Mouse (Mus musculus) frontal cortex, postnatal 14 days (tissue): ENCODE results near the gene Dlgap5.
"Not testable (repeated sequence)": the region's sequence is repeated elsewhere in the genome, so short reads cannot be mapped to it uniquely, and the experiment has no call there.

ENCODE experiments used
- DNase-seq, 2 experiments: peaks; one replicate each; pipeline ENCODE4 v3.0.0; 2022; ENCODE audit warnings: low spot score in 2 of 2

Dlgap5 gene

DNA sequence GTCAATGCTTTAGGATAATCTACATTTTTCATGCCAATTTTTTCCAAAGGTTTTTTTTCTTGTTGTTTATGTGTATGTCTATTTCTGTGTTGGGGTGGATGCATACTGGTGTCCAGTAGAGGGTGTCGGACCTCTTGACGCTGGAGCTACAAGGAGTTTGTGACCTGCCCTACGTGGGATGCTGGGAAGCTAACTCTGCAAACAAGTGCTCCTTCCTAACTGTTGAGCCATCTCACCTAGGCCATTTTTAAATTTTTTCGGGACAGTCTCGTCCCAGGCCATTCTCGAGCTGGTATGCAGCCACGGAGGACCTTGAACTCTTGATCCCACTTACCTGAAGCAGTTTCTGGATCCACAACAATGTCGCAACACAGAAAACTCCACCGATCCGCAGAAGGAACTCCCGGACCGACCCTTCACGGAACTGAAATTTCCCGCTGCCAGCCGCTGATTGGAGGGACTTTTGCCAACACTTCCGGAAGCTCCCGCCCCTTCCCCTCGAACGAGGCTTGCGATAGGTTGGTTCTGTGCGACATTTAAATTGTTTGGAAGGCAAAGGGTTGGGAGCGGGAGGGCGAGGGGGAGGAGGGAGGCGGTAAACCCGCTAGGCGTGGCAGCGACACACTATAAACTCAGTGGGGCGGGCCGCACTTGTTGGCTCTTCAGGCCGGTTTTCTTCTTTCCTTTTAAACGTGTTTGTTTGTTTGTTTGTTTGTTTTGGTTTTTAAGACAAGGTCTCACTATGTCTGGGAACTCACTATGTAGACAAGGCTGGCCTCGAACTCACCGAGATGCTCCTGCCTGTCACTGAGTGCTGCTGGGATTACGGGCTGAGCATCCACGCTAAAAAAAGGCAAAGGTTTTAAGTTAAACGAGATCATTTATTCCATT lies at the start of gene Dlgap5:
Gene Dlgap5, minus strand, starts transcription at position 633 of the 891 bp plus-strand sequence.
- peak; percentile 81 to 88 for DNase-seq

DNA sequence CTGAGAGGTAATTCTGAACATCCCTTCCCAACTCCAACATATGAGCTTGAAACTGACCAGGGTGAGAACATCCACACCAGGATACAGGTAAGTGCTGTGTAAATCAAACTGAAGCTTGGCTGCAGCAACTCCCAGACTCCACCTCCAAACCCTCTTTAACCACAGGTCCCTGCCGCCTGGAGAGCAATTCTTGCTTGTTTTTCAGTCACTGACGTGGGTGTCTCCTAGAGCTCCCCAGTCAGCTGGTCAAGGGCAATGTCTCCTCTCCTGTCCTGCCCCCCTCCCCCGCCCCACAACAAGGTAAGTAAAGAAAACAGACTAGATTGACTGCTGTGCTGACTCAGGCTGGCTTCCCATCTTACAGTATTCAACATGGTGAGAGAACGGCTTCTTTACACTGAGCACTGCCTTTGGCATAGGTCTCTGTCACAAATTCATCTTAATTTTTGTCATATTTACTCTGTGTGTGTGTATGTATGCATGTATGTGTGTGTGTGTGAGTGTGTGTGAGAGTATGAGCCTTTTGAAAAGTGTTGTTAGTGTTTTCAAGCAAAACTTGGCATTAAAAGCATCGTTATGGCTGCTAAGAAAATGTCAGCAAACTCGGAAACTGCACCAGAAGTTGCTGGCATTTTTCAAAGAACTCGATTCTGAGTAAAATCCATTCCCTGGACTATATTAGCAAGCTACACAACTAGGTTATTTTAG lies 47.4 kb upstream of the Dlgap5 start:
- no peak for DNase-seq

DNA sequence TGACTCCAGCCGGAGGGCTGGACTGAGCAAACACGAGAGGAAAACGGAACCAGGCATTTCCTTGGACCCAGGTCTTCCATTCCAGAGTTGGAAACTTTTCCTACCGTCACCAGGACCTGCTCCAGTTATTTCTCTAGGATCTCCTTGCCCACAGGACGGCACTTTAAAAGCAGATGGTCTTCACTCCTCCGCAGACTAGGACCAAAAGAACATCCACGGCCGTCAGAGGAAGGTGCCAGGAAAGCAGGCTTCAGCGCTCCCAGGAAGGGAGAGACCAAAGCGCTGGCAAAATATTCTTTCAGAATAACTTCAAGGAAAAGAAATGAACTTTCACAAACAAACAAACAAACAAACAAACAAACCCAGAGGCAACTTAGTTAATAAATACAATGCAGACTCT lies 46.2 kb upstream of the Dlgap5 start:
- no peak for DNase-seq

DNA sequence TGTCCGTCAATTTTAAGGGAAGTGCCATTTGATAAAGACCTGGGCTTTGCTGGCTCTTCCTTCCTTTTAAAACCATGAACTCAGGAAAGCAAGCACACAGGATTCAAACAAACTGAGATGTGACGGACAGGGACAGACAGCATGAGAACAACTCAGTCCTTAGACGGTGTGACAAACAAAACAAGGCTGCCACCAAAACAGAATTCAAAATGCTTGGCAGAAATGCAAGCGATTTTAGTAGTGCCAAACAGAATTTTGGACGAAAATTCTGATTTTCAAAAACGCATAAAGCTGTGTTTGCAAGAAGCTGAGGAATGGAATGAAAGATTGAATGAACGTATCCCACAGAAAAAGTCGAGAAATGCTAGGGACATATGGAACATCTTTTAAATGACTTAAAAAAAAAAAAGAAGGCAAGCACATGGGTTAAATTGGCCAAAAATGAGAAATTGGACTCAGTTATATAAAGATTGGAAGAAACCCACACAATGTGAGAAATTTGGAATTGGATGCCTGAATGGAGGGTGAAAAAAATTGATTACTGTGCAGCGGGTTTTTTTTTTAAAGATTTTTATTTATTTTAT lies 44.8 kb upstream of the Dlgap5 start:
- DNase-seq, result no peak

DNA sequence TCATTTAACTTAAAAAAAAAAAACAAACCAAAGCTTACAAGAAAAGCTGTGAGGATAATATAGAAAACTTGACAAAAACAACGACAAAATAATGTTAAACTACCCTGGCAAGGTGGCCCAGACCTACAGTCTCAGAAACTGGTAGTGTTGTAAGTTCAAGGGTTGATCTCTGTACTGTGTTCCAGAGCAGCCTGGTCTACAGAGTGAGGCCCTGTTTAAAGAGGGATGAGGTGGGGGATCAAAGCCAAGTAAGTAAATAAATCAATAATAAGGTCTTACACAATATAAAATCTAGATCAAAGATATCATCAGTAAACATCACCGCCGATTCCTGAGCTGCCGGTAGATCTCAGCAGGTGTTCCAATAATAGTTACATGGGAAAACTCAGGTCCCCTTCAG lies 44.2 kb upstream of the Dlgap5 start:
- DNase-seq, result no peak

DNA sequence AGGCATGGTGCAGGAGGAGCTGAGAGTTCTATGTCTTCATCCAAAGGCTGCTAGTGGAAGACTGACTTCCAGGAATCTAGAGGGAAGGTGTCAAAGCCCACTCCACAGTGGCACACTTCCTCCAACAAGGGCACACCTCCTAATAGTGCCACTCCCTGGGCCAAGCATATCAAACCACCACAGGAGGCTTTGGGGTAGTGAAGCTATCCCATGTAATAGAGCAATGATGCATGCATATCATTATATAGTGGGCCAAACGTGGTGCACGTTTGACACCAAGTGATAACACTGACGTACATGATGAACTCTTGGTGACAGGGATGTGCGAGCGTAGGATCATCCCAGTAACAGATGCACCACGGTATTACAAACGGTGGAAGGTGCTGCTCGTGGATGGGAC lies 43.8 kb upstream of the Dlgap5 start:
- no peak for DNase-seq

DNA sequence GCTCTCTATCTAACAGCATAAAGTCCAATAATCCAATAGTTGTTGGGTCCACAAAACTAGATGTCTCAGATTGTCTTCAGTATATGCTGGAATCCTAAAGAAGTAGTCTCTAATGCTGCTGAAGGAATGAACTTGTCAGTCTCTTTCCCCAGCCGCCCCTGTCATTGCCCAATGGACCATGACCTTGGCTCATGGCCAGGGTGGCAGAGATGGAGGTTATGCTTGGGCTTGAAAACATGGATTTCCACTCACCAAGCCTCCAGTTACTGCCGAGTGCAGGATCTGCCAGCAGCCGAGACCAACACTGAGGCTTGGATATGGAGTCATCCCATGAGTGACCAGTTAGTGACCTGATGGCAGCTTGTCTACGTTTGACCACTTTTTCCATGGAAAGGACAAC lies 41.3 kb upstream of the Dlgap5 start:
- no peak for DNase-seq

DNA sequence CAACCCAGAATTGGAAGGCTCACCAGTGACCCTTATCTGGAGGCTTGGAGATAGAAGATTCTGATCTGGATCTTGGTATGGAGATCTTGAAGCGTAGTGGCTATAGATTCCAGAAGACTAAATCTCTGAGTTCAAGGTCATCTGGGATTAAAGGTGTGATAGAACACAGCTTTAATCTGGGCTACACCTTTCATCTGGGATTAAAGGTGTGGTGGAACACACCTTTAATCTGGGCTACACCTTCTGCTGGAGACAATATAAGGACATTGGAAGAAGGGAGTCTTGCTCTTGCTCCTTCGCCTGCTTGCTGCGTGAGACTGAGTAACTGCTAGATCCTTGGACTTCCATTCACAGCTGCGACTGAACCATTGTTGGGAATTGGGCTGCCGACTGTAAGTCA lies 31.9 kb upstream of the Dlgap5 start, which contains the start of gene Fbxo34:
Gene Fbxo34, plus strand, starts transcription at position 301 of the 400 bp plus-strand sequence.
- DNase-seq, result not testable (repeated sequence)

DNA sequence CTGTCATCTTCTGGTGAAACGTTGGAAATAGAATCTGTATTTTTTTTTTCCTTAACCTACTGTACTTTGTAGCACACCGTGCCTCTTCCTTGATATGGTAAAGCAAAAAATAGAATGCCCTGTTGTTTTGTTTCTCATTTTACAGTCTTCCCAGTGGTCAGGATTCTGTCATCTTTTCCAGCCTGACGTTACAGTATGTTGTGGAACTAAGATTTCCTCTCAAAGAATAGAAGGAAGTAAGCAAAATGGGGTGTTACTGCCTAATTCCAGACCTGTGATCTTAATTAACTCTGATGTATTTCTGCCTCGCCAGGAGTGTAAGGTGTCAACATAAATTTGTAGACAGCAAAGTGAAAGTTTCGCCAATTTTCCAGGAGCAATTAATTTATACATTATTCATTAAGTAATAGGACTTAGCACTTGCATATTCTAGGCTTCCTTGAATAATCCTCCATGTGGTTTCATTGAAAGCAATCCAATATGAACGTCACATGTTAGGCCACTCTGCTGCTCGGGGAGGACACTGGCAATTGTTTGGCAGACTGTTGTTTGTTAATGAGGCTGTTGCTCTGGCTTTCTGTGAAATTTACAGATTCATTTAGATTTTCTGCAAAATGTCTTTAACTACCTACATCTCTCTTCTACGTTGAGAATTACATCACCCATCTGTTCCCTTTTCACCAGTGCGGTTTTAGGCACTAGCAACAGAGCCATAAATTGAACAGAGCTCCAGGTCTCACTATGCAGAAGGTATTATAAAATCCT lies 27.3 kb upstream of the Dlgap5 start:
- no peak for DNase-seq

DNA sequence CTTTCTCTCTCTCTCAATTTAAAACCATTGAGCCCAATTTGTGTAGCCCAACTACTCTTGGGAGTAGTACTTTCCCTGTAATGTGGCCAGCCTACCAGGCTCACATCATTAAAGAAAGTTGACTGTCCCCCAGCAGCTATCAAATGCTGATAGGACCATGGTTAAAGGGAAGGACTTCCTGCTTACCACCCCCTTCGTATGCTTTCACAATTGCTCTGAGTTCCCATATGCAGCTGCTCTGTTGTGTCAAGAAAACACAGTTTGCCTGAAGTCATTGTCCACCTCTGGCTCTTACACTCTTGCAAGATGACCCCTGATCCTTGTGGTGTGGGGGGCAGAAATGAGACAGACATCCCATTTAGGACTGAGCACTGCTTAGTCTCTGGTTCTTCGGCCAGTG lies 26.7 kb upstream of the Dlgap5 start:
- DNase-seq, result no peak

DNA sequence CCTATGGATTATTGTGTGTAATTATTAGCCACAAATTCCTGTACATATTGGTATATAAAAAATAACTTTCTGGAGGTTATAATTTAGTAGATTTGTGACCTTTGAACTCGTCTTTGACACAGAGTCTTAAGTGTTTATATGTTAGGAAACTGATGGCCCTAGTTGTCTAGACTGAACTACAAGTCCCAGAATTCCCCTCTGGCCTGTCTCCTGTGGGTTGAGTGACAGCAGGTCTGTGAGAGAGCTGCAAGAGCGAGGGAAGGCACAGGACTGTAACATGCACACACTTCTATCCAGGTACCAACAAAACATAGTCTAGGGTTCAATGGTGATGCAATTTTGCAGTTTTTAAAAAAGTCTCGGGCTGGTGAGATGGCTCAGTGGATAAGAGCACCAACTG lies 20.7 kb upstream of the Dlgap5 start:
- DNase-seq, result no peak

DNA sequence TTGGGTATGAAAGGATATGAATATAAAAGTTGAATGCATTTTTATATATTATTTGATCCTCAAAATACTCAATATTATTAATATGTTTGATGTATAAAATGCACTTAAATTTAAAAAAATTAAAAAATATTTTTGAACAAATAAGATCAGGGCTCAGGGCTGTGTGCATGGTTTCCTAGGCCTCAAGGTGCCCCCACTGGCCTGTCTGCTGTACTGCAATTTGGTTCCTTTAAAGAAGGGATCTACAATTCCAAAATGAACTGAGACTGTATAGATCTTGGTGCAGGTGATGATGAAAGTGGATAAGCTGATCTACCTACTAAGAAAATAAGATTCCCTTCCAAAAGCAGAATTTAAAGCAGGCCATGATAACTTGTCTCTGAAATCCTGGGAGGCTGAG lies 14.8 kb upstream of the Dlgap5 start:
- no peak for DNase-seq

DNA sequence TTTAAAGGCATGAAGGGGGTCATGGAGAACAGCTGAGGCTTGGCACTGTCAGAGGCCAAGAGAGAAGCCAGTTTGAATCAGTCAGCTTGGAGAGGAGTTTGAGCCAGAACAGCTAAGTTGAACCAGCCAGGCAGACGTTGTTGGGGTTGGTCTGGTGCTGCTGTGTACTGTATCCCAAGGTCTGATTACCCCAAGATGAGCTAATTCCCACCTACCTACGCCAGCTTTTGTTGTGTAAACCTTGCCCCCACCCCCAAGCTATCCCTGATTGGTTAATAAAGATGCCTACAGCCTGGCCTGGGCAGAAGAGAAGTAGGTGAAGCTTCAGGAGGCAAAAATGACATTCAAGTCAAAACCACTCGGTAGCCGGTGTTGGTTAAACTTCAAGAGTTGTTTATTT lies 4.3 kb upstream of the Dlgap5 start:
- DNase-seq, result no peak

DNA sequence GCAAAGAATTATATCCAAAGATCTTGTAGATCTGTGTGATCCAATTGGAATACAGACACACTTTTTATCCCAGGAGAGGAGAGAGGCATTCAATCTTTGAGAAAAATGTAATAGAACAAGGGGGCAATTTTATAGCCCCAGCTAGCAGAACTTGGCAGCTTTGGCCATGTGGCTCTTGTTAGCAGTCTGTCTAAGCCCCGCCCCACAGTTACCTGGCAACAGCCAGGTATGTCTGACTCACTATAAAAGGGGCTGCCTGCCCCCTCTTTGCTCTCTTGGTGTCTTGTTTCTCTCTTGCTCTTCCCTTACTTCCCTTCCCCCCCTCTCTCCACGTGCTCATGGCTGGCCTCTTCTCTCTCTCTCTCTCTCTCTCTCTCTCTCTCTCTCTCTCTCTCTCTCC lies 3.4 kb upstream of the Dlgap5 start:
- no peak for DNase-seq

DNA sequence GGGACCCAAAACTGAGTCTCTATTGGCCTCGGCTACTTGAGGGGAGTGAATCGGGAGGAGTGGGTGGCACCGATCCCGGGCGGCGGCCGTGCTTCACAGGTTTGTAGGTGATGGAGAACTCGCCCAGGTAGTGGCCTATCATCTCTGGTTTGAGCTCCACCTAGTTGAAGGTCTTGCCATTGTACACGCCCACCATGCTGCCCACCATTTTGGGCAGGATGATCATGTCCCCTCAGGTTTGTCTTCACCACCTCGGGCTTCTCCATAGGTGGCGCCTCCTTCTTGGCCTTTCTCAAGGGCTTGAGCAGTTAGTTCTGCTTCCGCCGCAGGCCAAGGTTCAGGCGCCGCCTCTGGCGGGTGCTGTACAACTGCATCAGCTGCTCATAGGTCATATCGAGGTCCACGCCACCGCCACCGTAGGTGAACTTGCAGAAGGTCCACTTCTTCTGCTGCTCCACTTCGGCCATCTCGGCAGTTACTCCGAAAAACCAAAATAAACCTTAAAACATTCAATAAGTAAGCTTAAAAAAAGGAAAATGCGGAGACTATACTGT lies 1.6 kb upstream of the Dlgap5 start:
- DNase-seq, result no peak

DNA sequence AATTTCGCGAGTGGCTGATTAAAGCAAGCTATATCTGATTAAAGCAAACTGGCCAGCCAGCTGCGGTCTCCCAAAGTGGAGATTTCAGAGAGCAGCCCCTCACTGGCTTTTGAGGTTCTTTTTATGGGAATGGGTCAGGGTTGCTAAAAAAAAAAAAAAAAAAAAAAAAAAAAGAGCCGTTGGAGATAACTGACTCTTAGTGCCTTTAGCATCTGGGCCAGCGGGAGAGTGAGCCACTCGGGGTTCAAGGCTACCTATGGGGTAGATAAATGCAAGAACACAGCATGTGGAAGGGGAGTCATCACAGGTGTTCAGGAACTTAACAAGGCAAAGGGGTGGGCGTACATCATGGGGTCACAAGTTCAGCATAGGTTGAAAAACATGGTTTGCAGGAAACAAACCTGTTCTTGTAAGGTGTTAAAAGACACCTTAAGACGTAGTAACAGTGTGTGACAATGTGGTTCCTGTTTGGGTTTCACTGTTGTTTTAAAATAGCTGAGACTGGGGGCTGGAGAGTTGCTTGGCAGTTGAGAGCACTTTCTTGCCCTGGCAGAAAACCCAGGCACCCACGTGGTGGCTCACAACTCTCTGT lies 923 bp upstream of the Dlgap5 start:
- DNase-seq, result no peak

DNA sequence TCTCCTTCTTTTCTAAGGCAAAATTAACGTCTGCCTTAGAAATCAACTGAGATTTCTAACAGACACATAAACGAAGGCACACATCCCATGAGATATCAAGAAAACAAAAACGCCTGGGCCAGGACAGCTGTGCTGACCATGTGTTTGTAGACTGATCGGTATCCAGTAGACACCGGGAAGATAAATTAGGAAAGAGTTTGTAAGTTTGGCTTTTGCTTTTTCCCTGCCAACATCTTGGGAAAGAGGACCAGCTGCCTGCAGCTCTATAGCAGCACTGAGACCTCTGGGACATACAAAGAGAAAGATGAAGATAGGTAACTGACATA lies 422 bp upstream of the Dlgap5 start:
- no peak for DNase-seq

DNA sequence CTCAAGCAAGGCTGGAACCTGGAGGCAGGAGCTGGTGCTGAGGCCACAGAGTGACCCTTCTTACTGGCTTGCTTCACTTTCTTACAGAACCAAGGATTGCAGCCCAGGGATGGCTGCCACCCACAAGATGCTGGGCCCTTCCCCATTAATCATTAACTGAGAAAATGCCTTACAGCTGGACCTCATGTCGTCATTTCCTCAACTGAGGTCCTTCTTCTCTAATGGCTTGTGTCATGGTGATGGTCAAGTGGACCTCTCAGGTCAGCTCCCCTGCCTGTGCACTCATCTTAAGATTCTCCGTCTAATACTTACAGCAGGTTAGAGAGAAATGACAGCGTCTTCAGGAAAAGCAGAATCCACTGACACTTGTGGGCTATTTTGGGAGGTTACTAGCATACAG lies 861 bp downstream of the Dlgap5 start:
- DNase-seq, result no peak

DNA sequence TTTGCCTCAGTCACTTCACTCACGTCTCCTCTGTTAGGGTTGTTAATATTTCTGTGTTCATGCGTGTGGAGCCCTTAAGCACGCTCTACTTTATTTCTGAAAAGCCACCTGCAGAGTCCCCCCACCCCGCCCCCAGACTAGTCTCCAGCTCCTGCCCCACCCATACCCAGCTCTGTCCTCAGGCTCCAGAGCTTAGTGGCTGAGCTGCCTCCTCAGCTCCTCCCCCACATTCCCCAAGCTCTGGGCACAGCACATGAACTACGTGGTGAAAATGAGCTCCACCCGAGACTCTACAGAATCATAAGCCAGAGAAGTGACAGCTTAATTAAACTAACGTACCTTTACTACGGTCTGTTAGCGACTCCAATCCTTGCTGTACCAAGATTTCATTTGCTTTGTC lies 12.2 kb downstream of the Dlgap5 start:
- no peak for DNase-seq

DNA sequence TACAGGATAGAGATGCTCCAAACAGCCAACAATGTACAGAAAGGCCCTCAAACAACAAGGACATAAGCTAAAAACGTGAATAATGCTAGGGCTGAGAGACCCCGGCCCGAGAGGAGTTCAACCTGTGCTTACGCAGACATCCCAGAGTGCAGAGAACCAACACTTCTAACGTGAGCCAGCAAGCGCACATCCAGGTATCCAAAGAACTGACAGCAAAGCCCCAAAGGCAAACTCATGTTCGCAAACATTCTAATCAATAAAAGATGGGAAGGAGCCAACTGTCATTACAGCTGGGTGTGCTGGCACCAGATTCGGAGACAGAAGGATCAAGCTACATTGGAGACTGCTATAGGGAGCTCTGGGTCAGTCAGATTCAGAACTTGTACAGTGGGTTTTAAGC lies 15.5 kb downstream of the Dlgap5 start:
- no peak for DNase-seq

DNA sequence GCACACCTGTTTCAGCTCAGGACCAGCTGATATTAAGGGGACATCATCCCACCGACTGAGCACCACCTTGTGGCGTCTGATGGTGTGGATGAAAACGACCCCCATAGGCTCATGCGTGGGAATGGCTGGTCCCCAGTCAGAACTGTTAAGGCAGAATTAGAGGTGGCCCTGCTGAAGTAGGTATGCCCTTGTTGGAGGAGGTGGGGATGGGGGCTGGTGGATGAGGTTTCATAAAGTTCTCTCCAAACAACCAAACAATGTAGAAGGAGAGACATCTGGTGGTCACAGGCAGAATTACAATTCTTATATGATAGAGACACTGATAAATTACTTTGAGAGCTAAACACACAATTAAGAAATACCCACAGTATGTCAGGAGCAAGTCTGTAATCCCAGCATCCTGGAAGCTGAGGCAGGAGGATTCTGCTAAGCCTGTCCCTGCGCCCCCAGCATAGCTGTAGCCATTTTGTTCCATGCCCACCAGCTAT lies 22.0 kb downstream of the Dlgap5 start:
- DNase-seq, result no peak
